Mouse (Mus musculus): Measurements from ENCODE around the gene Saxo1.

The Saxo1 gene

GRCm38 (mm10) chr4:86422586-86422985 is 135.5 kb downstream of the Saxo1 start:
- no peak for DNase-seq (ENCODE audit: low spot score)

DNA sequence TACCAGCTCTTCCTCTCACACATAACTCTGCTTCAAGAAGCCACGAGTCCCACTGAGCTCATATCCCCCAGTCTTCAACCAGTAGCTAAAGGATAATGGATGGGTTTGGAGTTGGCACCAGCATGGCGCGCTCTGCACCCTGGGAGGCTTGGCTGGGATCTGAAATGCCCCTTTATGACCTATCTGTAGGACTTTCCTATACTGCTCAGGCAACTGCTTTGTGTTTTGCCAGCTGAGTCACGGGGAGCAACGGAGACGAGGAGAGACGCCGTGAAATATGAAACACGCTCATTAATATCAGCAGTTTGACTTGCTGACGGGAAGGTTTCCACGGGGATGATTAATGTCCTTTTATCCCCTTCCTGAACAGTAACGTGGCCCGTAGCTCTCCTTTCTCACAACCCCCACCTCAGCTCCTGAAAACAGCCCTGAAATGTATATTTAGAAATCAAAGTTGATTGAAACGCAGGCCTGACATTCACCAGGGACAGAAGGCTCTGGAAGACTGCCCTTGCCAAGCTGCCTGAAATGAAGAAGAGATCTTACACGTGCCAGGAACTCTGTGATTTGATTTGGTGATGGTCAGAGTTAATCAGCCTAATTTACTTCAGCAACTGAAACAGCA is 141.6 kb downstream of the Saxo1 start:
- DNase-seq (ENCODE audit: low spot score), result no peak

DNA sequence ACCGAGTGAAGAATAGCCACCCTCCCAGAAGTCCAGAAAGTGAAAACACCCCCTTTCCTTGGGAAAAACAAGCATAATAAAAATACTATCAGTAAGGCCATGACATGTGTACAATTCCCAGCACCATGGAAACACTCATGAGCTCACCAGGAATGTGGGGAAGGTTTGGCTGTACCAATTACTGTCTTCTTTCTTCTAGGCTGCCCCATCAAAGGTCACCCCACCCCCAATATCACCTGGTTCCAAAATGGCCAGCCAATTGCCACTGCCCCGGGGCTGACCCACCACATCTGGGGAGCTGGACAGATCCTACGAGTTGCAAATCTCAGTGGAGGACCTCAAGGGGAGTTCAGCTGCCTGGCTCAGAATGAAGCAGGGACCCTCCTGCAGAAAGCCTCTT is 144.7 kb downstream of the Saxo1 start:
- DNase-seq (ENCODE audit: low spot score), result no peak

GRCm38 (mm10) chr4:86410946-86411345 is 147.2 kb downstream of the Saxo1 start:
- no peak for DNase-seq (ENCODE audit: low spot score)

- no peak for DNase-seq (ENCODE audit: low spot score)
These were observed 149.7 kb downstream of the Saxo1 start for GRCm38 (mm10) chr4:86408421-86408820.

GRCm38 (mm10) chr4:86407200-86407527 is 151.0 kb downstream of the Saxo1 start:
- DNase-seq (ENCODE audit: low spot score), result no peak

DNA sequence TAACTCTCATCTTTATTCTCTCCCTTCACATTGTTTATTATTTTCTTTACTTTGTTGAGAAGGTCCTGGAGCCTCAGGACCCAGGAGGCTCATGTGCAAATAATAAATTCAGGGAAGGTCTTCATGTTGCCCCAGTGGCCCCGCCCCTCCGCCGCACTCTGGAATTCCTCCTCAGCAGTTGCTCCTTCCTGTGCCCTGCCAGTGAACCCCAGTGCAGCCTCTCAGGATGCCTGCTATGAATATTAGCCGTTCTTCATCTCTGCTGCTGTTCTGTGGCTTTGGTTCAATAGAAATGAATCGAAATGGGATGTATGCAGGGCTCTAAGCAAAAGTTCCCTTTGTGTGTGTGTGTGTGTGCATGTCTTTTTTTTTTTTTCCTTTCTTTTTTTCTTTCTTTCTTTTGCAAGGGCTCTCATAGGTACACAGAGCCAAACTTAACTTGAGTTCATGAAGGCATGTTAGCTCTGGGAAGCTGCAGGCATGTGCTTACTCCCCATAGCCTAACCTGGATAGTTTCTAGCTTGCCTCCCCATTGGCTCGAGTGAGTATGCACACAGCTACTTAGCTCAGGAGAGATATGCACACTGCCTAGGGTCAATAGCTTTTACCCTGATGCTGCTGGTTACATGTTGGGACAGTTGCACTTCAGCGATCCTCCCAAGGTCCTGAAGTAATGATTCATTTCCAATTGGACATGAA is 151.5 kb downstream of the Saxo1 start:
- no peak for DNase-seq (ENCODE audit: low spot score)

DNA sequence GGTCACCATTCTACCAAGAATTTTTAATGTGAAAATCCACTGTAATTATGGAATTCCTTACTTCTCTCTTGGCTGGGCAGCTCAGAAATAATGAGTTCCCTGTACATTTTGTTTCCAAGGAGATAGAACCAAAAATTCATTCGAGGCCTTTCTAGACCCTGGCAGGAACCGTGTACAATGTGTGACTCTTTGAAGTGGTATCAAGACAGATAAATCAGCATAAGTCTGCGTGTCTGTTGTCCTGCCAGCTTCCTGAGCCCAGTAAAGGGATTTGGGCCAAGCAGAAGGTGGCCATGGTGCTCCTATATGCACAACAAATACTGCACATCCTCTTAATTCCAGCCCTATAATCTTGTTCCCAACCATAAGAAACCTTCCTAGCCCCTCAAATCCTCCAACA is 157.0 kb downstream of the Saxo1 start:
- DNase-seq (ENCODE audit: low spot score), result no peak

DNA sequence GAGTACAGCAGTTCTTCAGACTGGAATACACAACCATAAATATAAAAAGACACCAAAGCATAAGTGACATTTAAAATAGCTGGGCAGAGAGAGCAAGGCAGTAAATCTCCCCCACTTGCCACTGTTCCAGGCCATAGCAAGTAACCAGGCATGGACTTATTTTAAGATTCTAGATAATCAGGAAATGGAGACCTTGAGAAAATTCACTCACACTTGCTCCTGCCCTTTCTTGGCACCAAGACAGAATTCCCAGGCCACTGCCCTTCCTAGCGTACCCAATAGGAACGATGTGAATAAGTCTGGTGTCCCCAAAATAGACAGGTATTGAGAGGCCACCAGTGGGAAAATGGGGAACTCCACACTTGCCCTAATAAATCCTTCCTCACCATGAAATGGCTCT is 160.7 kb downstream of the Saxo1 start:
- no peak for DNase-seq (ENCODE audit: low spot score)

- no peak for DNase-seq (ENCODE audit: low spot score)
These were observed 161.3 kb downstream of the Saxo1 start for GRCm38 (mm10) chr4:86396672-86397288.

- DNase-seq (ENCODE audit: low spot score), result no peak
These were observed 162.5 kb downstream of the Saxo1 start for GRCm38 (mm10) chr4:86395636-86396035.

Measured in ovary, postnatal 14 days (tissue).